Mouse (Mus musculus) brain, embryonic 14.5 days (tissue): ENCODE measurements around the gene Nphs1. TPM values are rescaled to one million over a fixed set of nuclear protein-coding genes. Genes with fewer than 3 reads are reported as not detected.

ENCODE experiments used
- DNase-seq: peaks from one replicate; pipeline ENCODE4 v3.0.0-alpha.2; 2011; ENCODE audit warnings: low read depth
- CTCF ChIP-seq: fragments of 200-500 bp; IDR thresholded peaks from 2 replicates; pipeline ENCODE4 v1.5.1; 2012; ENCODE audit warnings: inconsistent platforms, mild to moderate bottlenecking, moderate library complexity, borderline replicate concordance; ENCODE audit not compliant: insufficient read depth, insufficient read length; ENCODE audit errors: extremely low read depth
- POLR2A ChIP-seq: fragments of 200-500 bp; IDR thresholded peaks from 2 replicates; pipeline ENCODE4 v1.6.1; 2012; ENCODE audit warnings: mild to moderate bottlenecking, inconsistent platforms, borderline replicate concordance; ENCODE audit not compliant: poor library complexity, insufficient read depth, insufficient read length, severe bottlenecking; ENCODE audit errors: extremely low read depth
- polyA plus RNA-seq: library from polyadenylated mRNA; depleted of rRNA; stranded (reverse); fragments of >200 nt; gene quantifications from 2 replicates; pipeline ENCODE4 v1.2.3, GENCODE M21; 2012

The Nphs1 gene
- polyA plus RNA-seq, 1 experiment = 3.2 TPM

DNA sequence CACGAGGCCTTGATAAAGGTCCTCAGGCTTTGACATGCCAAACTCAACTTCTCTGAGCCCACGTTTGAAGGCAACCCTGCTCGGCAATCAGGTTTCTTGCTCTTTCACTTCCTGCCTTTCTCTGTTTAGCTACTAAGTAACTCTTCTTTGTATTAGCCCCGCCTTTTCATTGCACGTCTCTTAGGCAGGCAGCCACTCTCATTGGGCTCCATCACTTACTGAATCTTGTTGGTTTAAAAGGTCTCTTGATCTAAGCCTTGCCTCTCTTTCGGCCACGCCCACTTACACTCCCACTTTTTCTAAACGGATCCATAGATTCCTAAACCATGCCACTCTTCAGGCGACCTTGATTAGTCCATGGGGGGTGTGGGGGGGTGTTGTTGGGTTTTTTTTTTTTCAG is 14.4 kb upstream of the Nphs1 start:
- no peak for TF ChIP-seq CTCF
- peak; percentile 61 for DNase-seq

DNA sequence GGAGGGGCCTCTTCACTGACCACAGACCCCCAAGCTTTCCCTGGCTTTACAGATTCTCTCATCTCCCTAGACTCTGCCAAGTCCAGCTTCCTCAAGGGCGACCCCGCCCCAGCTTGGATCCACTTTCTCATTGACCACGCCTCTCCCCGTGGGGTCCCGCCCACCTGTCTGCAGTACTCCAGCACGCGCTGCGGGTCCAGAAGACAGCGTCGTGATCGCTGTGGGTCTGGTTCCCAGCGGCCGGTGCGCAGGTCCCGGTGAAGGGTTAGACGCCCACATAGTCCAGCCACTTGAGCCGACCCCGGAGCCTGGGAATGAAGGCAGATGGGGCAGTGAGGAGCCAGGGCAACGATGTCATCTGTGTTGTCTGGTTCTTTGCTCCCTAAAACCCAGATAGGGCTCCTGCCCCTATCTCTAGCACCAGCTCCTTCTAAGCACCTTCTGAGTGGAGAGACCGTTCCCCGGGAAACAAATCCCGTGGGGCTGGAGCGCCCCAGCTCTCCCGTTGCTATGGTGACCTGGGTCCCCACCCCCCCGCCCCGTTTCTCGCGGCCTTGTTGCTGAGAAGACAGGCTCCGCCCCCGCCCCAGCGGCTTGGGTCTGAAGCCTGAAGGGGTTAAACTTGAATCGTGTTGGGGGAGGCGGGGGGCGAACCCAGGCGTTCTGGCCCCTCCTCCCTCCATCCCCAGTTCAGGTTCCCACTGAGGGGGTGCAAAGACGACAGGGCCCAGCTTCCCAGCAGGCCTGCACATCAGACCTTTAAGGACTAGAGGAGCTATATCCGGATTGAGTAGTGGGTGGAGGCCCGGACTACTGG is 13.8 kb upstream of the Nphs1 start:
- peak; percentile 96 for DNase-seq

DNA sequence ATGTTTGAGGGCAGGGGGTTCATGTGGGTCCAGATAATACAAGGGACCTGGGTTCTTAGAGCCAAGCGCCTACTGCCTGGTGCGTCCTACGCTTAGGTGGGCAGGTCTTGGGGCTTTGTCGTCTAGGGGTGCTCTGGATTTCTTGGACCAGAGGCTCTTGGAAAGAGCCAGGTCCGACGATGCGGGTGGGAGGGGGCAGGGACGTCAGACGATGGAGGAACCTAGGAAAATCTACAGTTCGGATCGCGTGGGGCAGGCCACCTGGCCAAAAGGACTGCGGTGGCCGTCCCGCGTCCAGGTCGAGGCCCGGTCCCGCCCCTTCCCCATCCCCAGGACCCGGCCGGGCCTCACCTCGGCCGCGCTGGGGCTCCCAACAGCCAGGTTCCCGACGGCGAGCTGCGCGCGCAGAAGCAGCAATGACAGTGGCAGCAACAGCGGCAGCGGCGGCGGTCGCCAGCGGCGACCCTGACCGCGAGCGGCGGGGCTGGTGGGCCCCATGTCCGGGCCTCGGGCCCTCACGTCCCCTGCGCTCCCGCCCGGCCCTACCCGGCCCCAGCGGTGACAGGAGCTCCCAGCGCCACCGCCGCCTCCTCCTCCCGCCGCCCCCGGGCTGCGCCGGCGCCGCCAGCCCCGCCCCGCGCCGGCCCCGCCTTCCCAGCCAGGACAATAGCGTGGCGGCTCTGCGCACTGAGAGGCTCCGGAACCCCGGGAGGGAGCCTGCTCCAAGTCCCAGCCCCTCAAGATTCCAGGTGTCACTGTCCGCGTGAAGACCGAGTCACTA is 13.0 kb upstream of the Nphs1 start, which contains the start of gene Aplp1:
Gene Aplp1, minus strand, starts transcription at position 565 of the 781 bp plus-strand sequence.
- DNase-seq = peak; percentile 87
- TF ChIP-seq POLR2A (peak; percentile 69; the same call in 1 of the 2 replicates), CTCF (no peak)

More for the DNA sequence above, 13.8 kb upstream of the Nphs1 start:
- TF ChIP-seq CTCF (no peak), POLR2A (no peak)

DNA sequence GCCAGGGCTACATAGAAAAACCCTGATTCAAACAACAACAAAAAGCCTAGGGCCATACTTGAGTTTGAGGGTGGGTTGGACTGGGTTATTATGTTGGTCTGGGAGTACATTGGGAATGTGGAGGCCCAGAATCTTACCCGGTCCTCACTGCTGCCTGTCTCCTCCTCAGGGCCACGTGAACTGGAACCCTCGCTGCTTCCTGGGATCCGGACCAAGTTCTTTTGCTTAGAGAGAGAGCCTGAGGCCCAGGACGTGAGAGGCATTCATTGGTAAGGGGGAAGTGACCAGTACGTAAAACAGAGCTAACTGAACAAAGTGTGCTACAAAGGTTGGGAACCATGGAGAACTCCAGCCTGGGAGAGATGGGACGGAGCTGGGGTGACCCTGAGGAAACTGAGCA is 7.9 kb upstream of the Nphs1 start:
- no peak for DNase-seq

DNA sequence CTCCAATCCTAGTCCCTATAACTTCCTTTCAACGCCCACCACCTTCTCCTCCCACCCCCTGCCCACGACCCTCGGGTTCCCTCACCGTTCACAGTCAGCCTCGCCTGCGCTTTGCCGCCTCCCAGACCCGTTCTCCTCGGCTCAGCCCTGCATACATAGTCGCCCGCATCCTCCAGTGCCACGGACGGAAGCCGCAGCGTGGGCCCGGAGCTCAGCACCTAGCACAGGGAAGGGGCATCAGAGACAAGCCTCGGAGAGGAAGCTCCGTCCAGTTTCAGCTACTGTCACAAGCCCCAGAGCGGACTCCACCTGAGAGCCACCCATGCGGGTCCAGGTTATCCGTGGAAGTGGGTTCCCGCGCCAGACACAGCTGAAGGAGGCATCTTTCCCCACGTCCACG is 4.8 kb upstream of the Nphs1 start:
- no peak for TF ChIP-seq POLR2A
- no peak for TF ChIP-seq CTCF
- no peak for DNase-seq

More for the DNA sequence above, 7.9 kb upstream of the Nphs1 start:
- TF ChIP-seq POLR2A (no peak), CTCF (no peak)

DNA sequence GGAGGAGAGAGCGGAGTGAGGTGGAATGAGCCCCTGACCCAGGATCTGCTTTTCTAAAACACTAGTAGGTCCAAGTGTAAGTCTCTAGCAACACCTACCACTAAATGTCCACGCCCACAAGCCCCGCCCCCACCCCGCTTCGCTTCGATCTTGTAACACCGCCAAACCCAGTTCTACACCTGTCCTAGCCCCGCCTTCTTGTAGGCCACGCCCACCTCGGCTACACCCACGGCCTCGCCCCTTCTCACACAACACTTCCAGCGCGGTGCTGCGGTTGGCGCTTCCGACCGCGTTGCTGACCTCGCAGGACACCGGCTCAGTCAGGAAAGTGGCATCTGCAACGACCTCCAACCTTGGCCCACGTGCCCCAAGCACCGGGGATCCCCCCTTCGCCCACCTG is 4.3 kb upstream of the Nphs1 start:
- no peak for DNase-seq
- TF ChIP-seq CTCF = no peak
- TF ChIP-seq POLR2A = no peak

DNA sequence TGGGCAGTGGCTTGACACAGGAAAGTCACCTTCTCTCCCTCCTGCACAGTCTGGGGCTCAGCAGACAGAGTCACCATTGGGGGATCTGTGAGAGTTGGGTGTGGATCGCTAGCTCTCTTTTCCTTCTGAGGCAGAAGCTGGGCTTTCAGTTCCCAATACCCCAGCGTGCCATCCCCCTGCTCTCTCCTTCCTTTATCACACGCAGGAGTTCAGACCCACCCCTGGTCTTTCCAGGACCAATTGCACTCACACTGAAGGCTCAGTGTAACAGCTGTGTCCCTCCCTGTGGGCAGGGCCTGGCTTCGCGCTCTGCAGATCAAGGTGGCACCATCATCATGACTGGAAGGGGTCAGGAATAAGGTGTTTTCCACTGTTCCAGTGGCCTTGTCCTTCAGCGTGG is 3.9 kb upstream of the Nphs1 start:
- no peak for TF ChIP-seq POLR2A
- no peak for TF ChIP-seq CTCF
- no peak for DNase-seq

DNA sequence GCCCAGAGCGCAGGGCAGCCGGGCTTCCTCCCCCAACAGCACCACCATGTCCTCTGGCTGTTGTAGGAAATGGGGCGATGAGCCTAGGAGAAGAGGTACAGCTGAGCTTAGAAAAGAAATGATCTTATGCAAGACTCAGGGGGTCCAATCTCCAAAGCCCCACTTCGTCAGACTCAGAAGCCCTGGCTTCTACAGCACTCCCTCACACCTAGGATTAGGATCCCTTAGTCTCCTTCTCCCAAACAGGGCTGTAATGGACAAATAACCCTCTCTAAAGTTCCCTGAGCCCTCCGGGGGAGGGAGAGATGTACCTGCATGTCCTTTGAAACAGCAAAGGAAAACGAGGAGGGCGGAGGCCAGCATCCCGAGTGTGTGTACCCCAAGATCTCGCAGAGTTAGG is 1.6 kb upstream of the Nphs1 start:
- no peak for TF ChIP-seq POLR2A
- TF ChIP-seq CTCF = no peak
- no peak for DNase-seq

DNA sequence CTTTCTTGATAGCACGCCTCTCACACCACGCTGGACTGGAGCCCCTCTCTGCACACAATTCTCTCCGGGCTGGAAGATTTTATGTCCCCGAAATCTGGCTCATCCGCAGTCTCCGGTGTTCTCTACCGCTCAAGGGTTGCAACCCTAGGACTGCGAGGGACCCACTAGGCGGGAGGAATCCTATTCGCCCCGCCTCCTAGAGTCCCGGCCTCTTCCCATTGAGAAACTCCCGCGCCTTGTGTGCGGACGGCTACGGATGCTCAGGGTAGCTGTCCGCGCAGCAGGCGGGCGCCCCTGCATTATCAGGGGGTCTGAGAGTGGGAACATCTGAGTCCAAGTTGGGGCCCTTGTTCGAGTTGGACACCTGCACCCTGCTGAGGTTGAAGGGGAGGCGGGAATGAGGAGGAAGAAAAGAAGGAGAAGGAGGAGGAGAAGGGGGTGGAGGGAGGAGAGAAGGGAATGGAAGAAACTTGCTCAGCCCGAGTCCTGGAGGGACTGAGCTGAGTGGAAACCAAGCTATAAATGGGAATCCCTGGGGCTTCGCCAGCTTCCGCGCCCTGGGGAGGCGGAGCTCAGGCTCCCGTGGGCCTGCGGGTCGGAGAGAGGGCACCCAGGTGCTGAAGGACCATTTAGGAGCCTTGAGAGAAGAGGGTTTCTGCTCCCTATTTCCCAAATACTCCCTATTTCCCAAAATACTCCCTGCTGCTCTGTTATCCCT is 1.0 kb upstream of the Nphs1 start:
- DNase-seq = peak; percentile 14
- no peak for TF ChIP-seq CTCF
- TF ChIP-seq POLR2A = no peak

DNA sequence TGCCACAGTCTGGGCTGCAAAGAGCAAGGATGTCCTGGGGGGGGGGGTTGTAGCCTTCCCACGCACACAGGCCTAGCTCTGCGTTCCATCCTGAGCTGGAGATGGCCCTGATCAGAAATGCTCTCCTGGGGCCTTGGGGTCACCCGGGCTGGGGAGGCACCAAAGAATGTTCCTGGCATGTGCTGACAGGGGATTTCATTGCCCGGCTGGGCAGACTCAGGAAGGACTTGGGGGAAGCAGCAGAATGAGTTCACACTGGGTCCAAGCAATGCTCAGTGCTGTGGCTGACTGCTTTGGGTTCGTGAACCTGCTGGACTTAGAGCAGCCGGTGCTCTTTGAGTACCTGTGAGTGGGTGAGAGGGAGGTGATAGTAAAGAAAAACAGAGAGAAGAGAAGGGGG is 1.4 kb downstream of the Nphs1 start:
- no peak for DNase-seq
- no peak for TF ChIP-seq POLR2A
- no peak for TF ChIP-seq CTCF

DNA sequence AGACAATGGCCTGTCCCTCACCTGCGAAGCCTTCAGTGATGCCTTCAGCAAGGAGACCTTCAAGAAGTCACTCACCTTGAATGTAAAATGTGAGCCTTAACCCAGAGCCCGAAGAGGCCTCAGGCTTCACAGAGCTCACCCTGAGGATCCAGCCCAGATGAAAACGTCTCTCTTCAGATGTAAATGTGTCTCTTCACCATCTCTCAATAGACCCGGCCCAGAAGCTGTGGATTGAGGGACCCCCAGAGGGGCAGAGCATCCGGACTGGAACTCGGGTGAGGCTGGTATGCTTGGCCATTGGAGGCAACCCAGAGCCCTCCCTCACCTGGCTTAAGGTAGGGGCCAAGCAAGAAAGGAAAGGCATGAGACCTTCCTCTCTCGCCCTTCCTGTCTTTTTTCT is 5.5 kb downstream of the Nphs1 start:
- no peak for DNase-seq
- TF ChIP-seq CTCF (no peak), POLR2A (no peak)

DNA sequence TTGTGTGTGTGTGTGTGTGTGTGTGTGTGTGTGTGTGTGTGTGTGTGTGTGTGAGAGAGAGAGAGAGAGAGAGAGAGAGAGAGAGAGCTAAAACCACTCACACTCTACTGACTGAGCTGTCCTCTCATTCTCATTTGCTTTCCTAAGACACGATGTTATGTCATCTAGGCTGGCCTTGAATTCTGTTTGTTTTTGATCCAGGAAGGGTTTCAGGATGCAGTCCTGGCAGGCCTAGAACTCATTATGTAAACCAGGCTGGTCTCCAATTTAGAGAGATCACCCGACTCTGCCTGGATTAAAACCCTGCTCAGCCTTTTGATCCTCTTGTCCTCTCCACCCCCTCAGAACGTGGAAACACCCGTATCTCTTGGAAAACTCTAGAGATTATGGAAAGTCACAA is 5.9 kb downstream of the Nphs1 start:
- no peak for DNase-seq
- TF ChIP-seq POLR2A = no peak
- no peak for TF ChIP-seq CTCF

DNA sequence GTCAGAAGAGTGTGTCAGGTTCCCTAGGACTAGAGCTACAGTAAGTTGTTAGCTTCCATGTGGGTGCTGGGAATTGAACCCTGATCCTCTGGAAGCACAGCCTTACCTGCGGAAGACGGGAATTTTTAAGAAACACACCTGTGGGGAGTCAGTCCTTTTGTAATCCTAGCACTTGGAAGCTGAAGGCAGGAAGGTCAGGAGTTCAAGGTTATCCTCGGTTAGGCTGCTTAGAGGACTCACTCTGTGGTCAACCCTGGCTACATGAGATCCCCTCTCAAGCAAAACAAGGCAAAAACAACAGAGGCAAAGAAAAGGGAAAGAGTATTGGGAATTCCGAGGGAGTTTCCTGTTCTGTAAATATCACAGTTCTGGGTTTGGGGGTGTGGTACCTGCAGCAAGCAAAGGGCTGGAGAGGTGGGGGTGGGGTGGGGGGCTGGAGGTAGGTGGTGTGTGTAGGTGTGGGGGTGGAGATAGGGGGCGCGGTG is 6.7 kb downstream of the Nphs1 start:
- TF ChIP-seq POLR2A (no peak), CTCF (no peak)

More for the DNA sequence above, 6.7 kb downstream of the Nphs1 start:
- no peak for DNase-seq
